In genomic region chr10:61114246-61114720, GRCm38 (mm10) we compare ENCODE assay signal across 30 mouse cellular contexts. TPM values are rescaled to one million over a fixed set of nuclear protein-coding genes. Genes with fewer than 3 reads are reported as not detected.
DNase-seq lines count a peak whose midpoint lies in the region; ATAC-seq and TF ChIP-seq lines count a peak whose summit lies in the region.
"Had no signal": no experiment of that assay in that cellular context is flagged by ENCODE, and none has a peak within 500 bp of the region (broad histone marks: within the 10 kb centered on the region; RNA-seq: fewer than 3 reads in every experiment).

No protein-coding gene starts in this region.

- no peak overlapping the region for H3K4me2 ChIP-seq in liver, postnatal 0 days (ENCODE audit: low read depth, low read length)
- H3K4me2 ChIP-seq: embryonic facial prominence, embryonic 13.5 days; liver, embryonic 12.5 days; lung, embryonic 14.5 days; midbrain, embryonic 12.5 days; neural tube, embryonic 13.5 days; stomach, embryonic 15.5 days had no signal

- no peak for TF ChIP-seq POLR2A in bone marrow macrophage, adult 2 months (IDR thresholded peaks at IDR 0.05; ENCODE audit: borderline replicate concordance, low read depth, low read length)

- no peaks in the 10 kb centered on the region for H3K4me1 ChIP-seq in liver, postnatal 0 days (ENCODE audit: insufficient read depth)
- peaks cover 17% of the 10 kb centered on the region for H3K4me1 ChIP-seq in bone marrow macrophage, adult 2 months (ENCODE audit: control insufficient read depth, insufficient read depth, low read length)
- H3K4me1 ChIP-seq: embryonic facial prominence, embryonic 13.5 days; midbrain, embryonic 12.5 days; neural tube, embryonic 13.5 days; stomach, embryonic 15.5 days had no signal

- H3K27ac ChIP-seq in liver, postnatal 0 days (ENCODE audit: low read depth), result 0 out of 2 replicates have a peak overlapping the region, but pooled peaks have one; percentile 19
- H3K27ac ChIP-seq in bone marrow macrophage, adult 2 months (ENCODE audit: insufficient read depth, low read depth, low read length), result peak overlapping the region; percentile 64; the same call in 1 of the 2 replicates
- no peak overlapping the region for H3K27ac ChIP-seq in gastrocnemius, adult 2 months
- no peak overlapping the region for H3K27ac ChIP-seq in left cerebral cortex, adult 2 months
- H3K27ac ChIP-seq: embryonic facial prominence, embryonic 13.5 days; heart, adult 2 months; hindbrain, postnatal 0 days; kidney, postnatal 0 days; liver, embryonic 12.5 days; midbrain, embryonic 12.5 days; neural tube, embryonic 13.5 days; stomach, embryonic 15.5 days had no signal

- no peak for DNase-seq in liver, postnatal 0 days
- no peak for DNase-seq in liver
- no peak for DNase-seq in retina, embryonic 14.5 days (ENCODE audit: low spot score)
- no peak for DNase-seq in gastrocnemius, adult 2 months
- no peak for DNase-seq in frontal cortex, postnatal 14 days (ENCODE audit: low spot score in 2 of 2)
- no peak for DNase-seq in left cerebral cortex, adult 2 months (ENCODE audit: extremely low spot score in 1 of 2, low spot score in 2 of 2)
- DNase-seq: adrenal gland, adult 2 months; cerebellum, postnatal 10 days; gastrocnemius, postnatal 10 days; heart, adult 2 months; heart, postnatal 36 days; kidney, adult 18-20 months; layer of hippocampus, postnatal 36 days; left cerebral cortex, postnatal 4 days; lung, embryonic 14.5 days; lung, postnatal 4 days; right cerebral cortex, postnatal 14 days; thymus, adult 18-20 months had no signal

- H3K9ac ChIP-seq in liver, postnatal 0 days (replicated peaks), result no peak overlapping the region
- H3K9ac ChIP-seq: embryonic facial prominence, embryonic 13.5 days; liver, embryonic 12.5 days; lung, embryonic 14.5 days; midbrain, embryonic 12.5 days; neural tube, embryonic 13.5 days; stomach, embryonic 15.5 days had no signal

- no peaks in the 10 kb centered on the region for H3K9me3 ChIP-seq in liver, postnatal 0 days (ENCODE audit: low read length)
- H3K9me3 ChIP-seq: embryonic facial prominence, embryonic 13.5 days; liver, embryonic 12.5 days; midbrain, embryonic 12.5 days; neural tube, embryonic 13.5 days; stomach, embryonic 15.5 days had no signal

- ATAC-seq in liver, postnatal 0 days, result peak; percentile 73; the same call in 1 of the 2 replicates
- peak; percentile 71 for ATAC-seq in megakaryocyte, adult 5-6 weeks (ENCODE audit: poor library complexity, severe bottlenecking)
- ATAC-seq: hindbrain, postnatal 0 days; liver, embryonic 12.5 days had no signal

- intact Hi-C loops in gastrocnemius, adult 2 months (cut with DNase I), result no loop called here
- intact Hi-C loops in left cerebral cortex, adult 2 months (cut with DNase I), result no loop called here

- no peak for TF ChIP-seq EP300 in liver, postnatal 0 days (IDR thresholded peaks at IDR 0.05; ENCODE audit: low read depth)

- 73% methylated on average over 2 of the region's 2 CpGs for WGBS in liver, postnatal 0 days (ENCODE audit: insufficient replicate concordance)

- H3K27me3 ChIP-seq in liver, postnatal 0 days (ENCODE audit: insufficient read depth, low read length), result no peaks in the 10 kb centered on the region
- H3K27me3 ChIP-seq: embryonic facial prominence, embryonic 13.5 days; liver, embryonic 12.5 days; midbrain, embryonic 12.5 days; neural tube, embryonic 13.5 days; stomach, embryonic 15.5 days had no signal

- H3K36me3 ChIP-seq in liver, postnatal 0 days (replicated peaks; ENCODE audit: insufficient read depth, low read length), result peaks cover 37% of the 10 kb centered on the region

- no peak overlapping the region for H3K4me3 ChIP-seq in liver, postnatal 0 days (ENCODE audit: low read depth, low read length)
- H3K4me3 ChIP-seq in bone marrow macrophage, adult 2 months (ENCODE audit: insufficient read depth, low read length), result no peak overlapping the region
- no peak overlapping the region for H3K4me3 ChIP-seq in gastrocnemius, adult 2 months
- no peak overlapping the region for H3K4me3 ChIP-seq in left cerebral cortex, adult 2 months
- H3K4me3 ChIP-seq: embryonic facial prominence, embryonic 13.5 days; heart, adult 2 months; liver, embryonic 12.5 days; midbrain, embryonic 12.5 days; neural tube, embryonic 13.5 days; stomach, embryonic 15.5 days had no signal

- TF ChIP-seq CTCF in liver, postnatal 0 days (IDR thresholded peaks at IDR 0.05; ENCODE audit: low read depth), result no peak
- TF ChIP-seq CTCF in bone marrow macrophage, adult 2 months (IDR thresholded peaks at IDR 0.05; ENCODE audit: low read depth, low read length), result no peak
- no peak for TF ChIP-seq CTCF in gastrocnemius, adult 2 months (IDR thresholded peaks at IDR 0.05)
- no peak for TF ChIP-seq CTCF in left cerebral cortex, adult 2 months (IDR thresholded peaks at IDR 0.05)

RNA-seq across cellular contexts. Expression of gene Pcbd1, which starts 25.2 kb away (rescaled TPM):
- polyA plus RNA-seq in liver, postnatal 0 days (2015; fragmentation: Nextera tagmentation; extraction: Ambion mirVana), result 333 and 355 TPM in 2 replicates
- polyA plus RNA-seq in bone marrow macrophage, adult 2 months (2012; ENCODE audit: insufficient read depth, insufficient read length, missing spikeins), result not detected in 2 replicates
- total RNA-seq in megakaryocyte, adult 5-6 weeks (2015), result not detected in 2 replicates
- total RNA-seq in megakaryocyte, adult 5-6 weeks (2017), result not detected in 2 replicates
- total RNA-seq in gastrocnemius, adult 2 months (2021), result under 1 TPM in 1 of 2 experiments, not detected in 1; 0.54 TPM
- total RNA-seq in left cerebral cortex, adult 2 months (2021), result 10 to 100 TPM in 1 of 2 experiments, 1 to 10 TPM in 1; 8.9 to 11.0 TPM

RNA-seq across cellular contexts. Expression of gene Sgpl1, which starts 33.2 kb away (rescaled TPM):
- 16.2 and 16.9 TPM in 2 replicates for polyA plus RNA-seq in liver, postnatal 0 days (2015; fragmentation: Nextera tagmentation; extraction: Ambion mirVana)
- polyA plus RNA-seq in bone marrow macrophage, adult 2 months (2012; ENCODE audit: insufficient read depth, insufficient read length, missing spikeins), result 268 and 282 TPM in 2 replicates
- total RNA-seq in megakaryocyte, adult 5-6 weeks (2015), result 78.2 and 85.2 TPM in 2 replicates
- 66.9 and 67.6 TPM in 2 replicates for total RNA-seq in megakaryocyte, adult 5-6 weeks (2017)
- total RNA-seq in gastrocnemius, adult 2 months (2021), result 1 to 10 TPM; 6.0 to 6.6 TPM
- total RNA-seq in left cerebral cortex, adult 2 months (2021), result 10 to 100 TPM; 21.8 to 23.1 TPM

RNA-seq across cellular contexts. Expression of gene Tbata, which starts 57.5 kb away (rescaled TPM):
- not detected in 2 replicates for polyA plus RNA-seq in liver, postnatal 0 days (2015; fragmentation: Nextera tagmentation; extraction: Ambion mirVana)
- not detected in 2 replicates for polyA plus RNA-seq in bone marrow macrophage, adult 2 months (2012; ENCODE audit: insufficient read depth, insufficient read length, missing spikeins)
- not detected in 2 replicates for total RNA-seq in megakaryocyte, adult 5-6 weeks (2015)
- total RNA-seq in megakaryocyte, adult 5-6 weeks (2017), result not detected in 2 replicates
- not detected for total RNA-seq in gastrocnemius, adult 2 months (2021)
- total RNA-seq in left cerebral cortex, adult 2 months (2021), result 1 to 10 TPM in 1 of 2 experiments, under 1 TPM in 1; 0.54 to 1.3 TPM
- total RNA-seq: adrenal gland, adult 2 months; ES-E14; gastrocnemius, postnatal 10 days; heart, adult 2 months; heart, postnatal 36 days had no signal
- polyA plus RNA-seq: adrenal gland, adult 2 months; embryonic facial prominence, embryonic 13.5 days; heart, embryonic 14.5 days; liver, embryonic 12.5 days; midbrain, embryonic 12.5 days; spleen, adult 2 months; stomach, embryonic 15.5 days had no signal

Comparison
In these comparisons a context has a peak if more than half of its experiments do, and no peak if none do; other contexts are left out.
1. H3K27ac ChIP-seq: peak in liver, postnatal 0 days (single experiment) and bone marrow macrophage, adult 2 months (single experiment); none in gastrocnemius, adult 2 months (single experiment) and left cerebral cortex, adult 2 months (single experiment).
2. RNA of gene Pcbd1, which starts 25.2 kb away (total RNA-seq): 8.9 to 11.0 TPM in left cerebral cortex, adult 2 months; 0.54 TPM in gastrocnemius, adult 2 months and not detected in megakaryocyte, adult 5-6 weeks; every median in the first group is over 4 times any median in the second.